Mouse (Mus musculus) common myeloid progenitor, adult 5-6 weeks (primary cell): ENCODE measurements around the gene Gm128. TPM values are rescaled to one million over a fixed set of nuclear protein-coding genes. Genes with fewer than 3 reads are reported as not detected.

ENCODE experiments used
- ATAC-seq: replicated peaks from 2 replicates; pipeline ENCODE4 v1.8.0; 2016; ENCODE audit warnings: low read depth, mild to moderate bottlenecking, moderate TSS enrichment, inconsistent platforms; ENCODE audit not compliant: poor library complexity, severe bottlenecking
- total RNA-seq: library from RNA; stranded (forward); fragments of 200-1000, 187-1606 nt; gene quantifications from 2 replicates; pipeline ENCODE4 v1.2.3, GENCODE M21; 2017

Gene Gm128
- total RNA-seq, 1 experiment from 2014 or later: 0.64 TPM

GRCm38 (mm10) chr3:95270766-95271364, 29.5 kb upstream of the Gm128 start:
- ATAC-seq: no peak

GRCm38 (mm10) chr3:95269789-95270188, 28.4 kb upstream of the Gm128 start:
- ATAC-seq: no peak

DNA sequence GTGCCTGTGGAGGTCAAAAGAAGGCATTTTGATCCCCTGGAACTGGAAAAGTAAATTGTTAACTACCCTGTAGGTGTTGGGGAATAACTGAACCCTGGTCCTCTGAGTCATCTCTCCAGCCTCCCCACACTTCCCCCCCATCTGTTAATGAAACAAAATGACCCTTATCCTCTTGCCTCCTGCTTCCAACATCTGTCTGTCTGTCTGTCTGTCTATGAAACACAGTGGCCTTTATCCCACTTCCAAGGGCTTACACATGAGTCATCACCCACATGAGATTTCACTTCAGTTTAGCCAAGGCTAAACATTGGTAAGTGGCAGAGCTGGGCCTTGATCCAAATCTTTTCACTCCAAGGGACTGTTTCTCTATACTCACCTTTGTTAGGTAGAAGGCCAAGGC, 26.5 kb upstream of the Gm128 start:
- no peak for ATAC-seq

DNA sequence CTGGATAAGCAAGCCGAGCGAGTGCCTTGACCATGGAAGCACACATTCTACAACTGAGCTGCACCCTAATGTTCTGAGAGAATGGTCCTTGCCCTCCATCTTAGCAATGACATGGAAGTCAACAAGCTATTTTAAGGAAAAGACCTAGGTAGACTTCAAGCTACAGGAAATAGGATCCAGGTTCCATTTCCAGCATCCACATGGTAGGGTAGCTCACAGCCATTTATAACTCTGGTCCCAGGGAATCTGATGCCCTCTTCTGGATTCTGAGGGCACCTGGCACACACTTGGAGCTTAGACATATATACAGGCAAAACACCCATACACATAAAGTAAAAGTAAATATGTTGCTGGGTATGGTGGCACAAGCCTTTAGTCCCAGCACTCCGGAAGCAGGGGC, 24.7 kb upstream of the Gm128 start:
- no peak for ATAC-seq

DNA sequence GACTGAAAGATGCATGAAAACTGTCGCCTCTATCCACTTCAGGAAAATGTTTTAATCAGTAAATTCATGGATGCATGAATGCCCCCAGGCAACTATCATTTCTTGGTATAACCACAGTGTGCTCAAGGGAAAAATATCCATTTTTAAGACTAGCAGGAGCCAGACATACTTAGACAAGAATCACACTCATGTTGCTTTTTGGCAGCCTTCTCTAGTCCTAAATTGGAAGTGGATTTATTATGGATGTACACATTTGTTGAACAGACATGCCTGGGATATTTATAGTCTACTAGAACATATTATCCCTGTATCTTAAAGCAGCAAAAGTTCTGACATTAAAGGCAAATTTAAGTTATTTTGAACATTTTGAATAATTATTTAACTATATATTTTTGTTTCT, 23.3 kb upstream of the Gm128 start:
- no peak for ATAC-seq

- peak; percentile 98 for ATAC-seq
Observed at GRCm38 (mm10) chr3:95263089-95263739, 21.8 kb upstream of the Gm128 start.

DNA sequence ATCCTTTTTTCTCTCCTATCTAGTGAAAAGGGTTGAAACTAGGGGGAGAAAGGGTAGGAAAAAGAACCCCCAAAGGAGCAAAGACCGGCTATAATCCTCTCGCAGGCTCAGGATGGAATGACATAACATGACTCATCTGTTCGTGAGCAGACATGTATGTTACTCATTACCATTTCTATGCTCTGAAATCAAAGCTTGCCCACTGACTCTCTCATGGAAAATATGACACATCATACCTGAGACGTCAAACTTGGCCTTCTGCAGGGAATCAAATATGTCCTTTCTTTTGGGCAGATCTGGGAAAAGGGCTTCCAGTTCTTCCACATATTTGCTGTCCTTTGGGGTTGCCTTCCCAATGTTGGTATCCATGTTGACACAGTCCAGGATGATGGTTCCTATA, 20.6 kb upstream of the Gm128 start:
- no peak for ATAC-seq

DNA sequence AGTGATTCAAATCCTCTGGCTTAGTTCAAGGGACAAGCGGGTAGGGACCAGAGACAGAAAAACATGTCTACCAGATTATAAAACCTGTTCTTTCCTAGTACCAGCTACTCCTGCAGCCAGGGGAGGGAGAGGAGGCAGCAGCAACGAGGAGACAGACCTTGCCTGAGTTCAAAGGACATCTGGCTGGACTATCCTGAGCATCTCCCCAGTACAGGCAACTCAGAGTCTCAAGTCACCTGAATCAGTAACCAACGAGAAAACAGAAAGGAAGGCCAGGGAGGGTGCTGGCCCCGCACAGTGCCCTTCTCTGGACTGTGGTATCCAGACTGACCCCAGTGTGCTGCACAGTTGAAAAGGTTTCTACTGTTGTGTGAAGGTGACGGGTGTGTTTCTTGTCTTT, 15.5 kb upstream of the Gm128 start:
- ATAC-seq: no peak

DNA sequence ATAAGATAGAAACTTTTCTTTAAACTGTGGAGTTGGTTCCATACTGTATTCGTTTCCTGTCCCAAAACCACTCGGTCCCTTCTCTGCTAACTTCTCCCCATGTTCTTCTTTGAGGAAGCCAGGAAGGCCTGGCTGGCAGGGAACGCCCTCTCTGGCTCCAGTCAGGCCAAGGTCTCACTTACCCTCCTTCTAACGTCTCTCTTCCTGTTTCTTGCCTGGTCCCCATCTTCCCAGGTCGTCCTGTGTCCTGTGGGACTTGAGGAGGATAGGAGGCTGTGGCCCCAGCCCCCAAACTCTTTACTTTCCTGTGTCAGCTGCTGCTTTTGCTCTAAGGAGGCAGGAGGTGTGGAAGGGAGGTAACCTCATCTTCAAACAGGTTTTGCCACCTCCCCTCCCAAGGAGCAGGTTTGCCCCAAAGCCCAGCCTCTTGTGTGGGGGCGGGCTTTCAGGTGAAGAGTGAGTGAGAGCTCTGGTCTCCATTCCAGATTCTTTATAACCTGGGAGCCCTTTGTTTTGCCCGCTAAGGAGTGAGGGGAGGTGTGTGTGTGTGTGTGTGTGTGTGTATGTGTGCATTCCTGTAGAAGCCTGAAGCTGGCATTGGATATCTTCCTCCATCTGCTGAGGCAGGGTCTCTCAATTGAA, 9.5 kb upstream of the Gm128 start, which contains the start of gene Bnipl:
TSS of gene Bnipl (minus strand) at position 411 of the 642 bp plus-strand sequence.
- no peak for ATAC-seq

DNA sequence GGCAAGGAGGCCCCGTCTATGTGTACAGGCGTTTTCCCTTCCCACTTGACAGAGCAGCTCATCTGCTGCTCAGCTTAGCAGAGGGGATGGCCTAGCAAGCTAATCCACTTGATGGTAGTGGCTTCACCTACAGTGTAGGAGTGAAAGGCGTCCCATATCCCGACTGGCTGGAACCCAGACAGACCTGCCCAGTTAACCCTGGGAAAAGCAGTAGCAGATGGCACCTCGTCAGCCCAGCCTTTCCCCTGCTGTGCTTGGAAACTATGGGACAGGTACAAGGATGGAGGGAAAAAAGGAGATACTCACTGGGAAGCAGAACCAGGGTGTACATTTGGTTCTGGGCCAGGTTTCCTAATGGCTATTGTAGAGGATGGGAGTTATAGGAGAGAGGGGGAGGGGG, 9.0 kb upstream of the Gm128 start:
- ATAC-seq: no peak

DNA sequence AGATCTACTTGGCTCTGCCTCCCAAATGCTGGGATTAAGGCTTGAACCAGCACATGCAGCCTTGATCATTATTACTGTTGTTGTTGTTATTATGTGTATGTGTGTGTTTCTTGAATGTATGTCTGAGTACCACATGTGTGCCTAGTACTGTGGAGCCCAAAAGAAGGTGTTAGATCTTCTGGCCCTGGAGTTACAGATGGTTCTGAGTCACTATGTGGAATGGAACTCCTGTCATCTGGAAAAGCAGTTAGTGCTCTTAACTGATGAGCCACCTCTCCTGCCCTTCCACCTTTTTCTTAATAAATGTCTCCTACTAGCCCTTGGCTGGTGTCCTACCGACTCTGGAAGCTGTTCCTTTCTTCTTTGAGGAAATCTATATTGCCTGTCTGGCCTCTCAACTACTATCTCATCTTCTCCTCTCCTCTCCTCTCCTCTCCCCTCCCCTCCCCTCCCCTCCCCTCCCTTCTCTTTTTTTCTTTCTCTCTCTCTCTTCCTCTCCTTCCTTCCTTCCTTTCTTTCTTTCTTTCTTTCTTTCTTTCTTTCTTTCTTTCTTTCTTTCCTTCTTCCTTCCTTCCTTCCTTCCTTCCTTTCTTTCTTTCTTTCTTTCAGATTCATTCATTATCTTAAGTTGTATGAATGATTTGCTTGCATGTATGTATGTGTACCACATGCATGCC, 6.4 kb upstream of the Gm128 start:
- no peak for ATAC-seq

GRCm38 (mm10) chr3:95246465-95247231, 5.2 kb upstream of the Gm128 start:
- peak; percentile 57; the same call in 1 of the 2 replicates for ATAC-seq

DNA sequence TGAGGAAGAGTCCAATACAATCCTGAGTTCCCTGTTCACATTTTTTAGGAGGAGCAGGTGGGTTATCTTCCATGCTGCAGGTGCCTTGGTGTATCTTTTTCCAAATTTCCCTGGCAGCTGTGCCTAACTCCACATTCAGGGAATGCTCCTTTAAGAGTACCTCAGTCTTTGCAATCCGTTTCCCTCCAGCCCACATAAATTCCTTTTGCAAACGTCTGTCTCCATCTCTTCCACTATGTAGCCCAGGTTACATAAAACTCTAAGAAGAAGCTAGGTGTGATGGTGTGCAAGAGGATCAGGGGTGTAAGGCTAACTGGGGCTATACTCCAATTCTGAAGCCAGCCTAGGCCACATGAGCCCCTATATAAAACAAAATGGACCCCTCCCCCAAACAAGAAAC, 1.7 kb upstream of the Gm128 start:
- no peak for ATAC-seq

DNA sequence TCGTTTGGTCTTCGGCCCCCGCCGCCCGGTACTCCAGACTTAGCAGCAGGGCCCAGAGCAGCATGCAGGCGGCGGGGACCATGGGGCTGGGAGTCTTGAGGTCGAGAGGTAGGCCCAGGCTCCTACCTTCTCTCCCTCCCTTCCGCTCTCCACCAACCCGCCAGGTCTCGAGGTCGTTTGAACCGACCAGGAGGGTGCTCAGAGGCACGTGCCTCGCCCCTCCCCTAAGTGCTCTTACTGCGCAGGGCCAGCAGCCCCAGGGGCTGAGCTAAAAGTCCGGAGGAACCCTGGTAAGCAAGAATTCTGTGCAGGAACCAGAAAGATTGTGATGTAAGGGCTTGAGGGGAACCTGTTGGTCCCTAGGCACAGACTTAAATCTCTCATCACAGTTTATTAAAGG, 498 bp downstream of the Gm128 start:
- ATAC-seq: no peak

DNA sequence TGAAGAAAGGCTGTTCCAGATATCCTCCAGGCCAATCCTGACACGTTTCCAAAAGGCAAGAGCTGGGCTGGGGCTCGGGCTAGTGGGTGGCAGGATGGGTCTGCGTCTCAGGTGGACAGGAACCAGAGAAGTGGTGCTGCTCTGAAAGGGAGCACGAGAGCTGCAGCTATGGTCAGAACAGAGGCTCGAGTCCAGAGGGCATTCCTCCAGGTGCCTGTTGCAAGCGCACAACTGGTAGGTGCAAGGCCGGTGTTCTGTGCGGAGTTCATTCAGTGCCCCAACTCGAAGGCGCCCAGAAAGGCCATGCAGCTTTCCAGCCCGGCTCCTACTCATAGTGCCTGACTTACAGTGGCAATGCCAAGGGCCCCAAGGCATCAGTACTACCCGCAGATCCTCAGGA, 1.4 kb downstream of the Gm128 start:
- no peak for ATAC-seq

DNA sequence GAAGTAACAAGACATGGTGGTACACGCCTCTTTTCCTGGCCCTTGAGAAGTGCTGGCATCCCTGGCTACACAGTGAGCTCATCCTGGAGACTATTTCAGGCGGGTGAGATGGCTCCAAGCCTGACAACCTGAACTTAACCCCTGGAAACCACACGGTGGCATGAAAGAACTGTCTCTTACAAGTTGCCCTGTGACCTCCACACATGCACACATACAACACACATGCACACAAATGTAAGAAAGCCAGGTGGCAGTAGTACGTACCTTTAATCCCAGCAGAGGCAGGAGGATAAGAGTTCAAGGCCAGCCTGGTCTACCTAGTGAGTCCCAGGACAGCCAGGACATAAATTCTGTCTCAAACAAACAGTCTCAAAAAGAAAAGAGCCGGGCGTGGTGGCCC, 2.4 kb downstream of the Gm128 start:
- no peak for ATAC-seq

GRCm38 (mm10) chr3:95237541-95238099, 3.8 kb downstream of the Gm128 start:
- ATAC-seq: no peak

- no peak for ATAC-seq
Observed at GRCm38 (mm10) chr3:95235386-95236301, 5.8 kb downstream of the Gm128 start.
